Mouse (Mus musculus) cerebellum, postnatal 25 days (tissue): ENCODE data around the gene Yipf2.
"Not testable (repeated sequence)": the region's sequence is repeated elsewhere in the genome, so short reads cannot be mapped to it uniquely, and the experiment has no call there.

Source experiments
- DNase-seq, 2 experiments: peaks; one replicate each; pipeline ENCODE4 v3.0.0; 2021; ENCODE audit warnings: mixed read lengths in 2 of 2

Gene Yipf2

DNA sequence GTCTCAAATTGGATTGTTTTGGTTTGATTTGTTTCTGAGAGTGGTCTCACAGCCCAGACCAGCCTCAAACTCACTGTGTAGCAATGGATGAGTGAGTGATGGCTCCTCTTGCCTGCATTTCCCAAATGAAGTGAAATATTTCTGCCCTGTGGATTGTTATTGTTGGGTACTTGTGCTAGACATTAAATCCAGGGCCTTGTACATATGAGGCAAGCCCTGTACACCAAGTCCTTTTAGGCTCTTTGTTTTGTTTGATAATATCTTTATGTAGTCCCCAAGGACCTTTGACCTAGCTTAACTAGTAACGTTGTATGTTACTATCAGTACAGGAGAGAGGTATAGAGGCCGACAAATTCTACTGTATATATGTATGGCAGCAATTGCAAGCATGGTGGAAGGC lies 2.2 kb upstream of the Yipf2 start:
- DNase-seq, result no peak

GRCm38 (mm10) chr9:21594350-21594749 lies 1.7 kb upstream of the Yipf2 start:
- not testable (repeated sequence) for DNase-seq

GRCm38 (mm10) chr9:21593122-21593721 lies 594 bp upstream of the Yipf2 start:
- DNase-seq, result peak in 1 of 2 experiments; percentile 68

DNA sequence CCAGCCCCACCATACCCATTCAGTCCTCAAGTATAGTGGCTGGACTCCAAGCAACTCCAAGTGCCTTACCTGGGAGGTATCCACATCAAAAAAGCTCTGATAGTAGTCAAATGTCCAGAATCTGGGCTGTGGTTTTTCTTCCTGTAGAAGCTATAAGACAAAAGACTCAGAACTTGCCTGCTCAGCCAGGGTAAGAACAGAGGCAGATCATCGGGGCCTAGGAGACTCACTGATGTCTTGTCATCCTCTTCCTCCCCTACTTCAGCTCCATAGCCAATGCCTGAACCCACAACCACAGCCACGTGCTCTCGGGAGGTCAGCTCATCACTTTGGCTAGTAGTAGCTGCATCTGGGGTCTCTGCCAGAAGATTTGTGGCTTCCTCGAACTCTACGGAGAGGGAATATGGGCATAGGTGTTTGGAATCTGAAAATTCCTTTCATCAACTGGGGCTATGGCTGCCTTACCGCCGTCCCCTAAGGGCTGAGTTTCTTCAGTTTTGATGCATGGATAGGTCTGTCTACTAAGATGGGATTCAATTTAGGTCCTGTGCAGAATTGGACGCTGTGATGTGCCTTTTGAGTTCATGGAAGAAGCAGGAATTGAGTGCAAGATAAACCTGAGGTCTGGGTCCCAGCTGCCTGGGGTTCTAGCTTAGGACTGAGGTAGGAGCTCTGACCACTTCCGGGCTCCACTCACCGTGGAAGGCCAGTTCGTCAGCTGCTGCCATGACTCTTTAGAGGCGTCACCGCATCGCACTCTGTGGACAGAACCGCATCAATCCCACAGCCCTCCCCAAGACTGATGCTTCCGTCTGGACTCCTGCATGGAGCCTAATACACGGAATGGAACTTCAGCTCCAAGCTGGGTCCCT lies 561 bp downstream of the Yipf2 start:
- DNase-seq, result peak in 1 of 2 experiments; percentile 44

DNA sequence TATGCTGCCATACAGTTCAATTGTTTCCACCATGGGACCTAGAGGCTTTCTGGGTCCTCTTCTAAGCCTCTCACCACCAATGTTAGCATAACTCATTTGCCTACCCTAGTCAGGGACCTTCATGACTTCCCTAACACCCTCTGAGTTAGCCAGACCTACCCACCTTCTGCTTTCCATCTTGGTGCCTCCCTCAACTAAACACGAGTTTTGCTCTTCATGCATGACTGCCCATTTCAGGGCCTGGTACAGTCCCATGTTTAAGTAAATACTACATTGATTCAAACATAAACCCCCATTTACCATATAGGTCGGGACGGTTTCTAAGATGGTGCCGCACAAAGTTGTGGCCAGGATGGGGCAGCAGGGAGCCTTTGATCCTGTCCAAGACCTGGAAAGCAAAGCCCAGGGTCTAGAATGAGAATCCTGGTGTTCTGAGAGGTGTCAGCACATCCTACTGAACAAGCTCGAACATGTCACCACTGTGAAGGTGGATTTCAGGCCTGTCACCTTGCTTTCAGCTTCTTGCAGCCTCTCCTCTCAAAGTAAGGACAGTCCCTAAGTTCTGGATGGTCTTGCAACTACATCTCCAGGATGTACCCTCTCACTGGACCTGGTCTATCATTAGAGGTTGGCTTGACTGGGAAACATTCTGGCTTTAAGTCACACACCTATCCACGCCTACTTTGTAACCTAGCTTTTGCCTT lies 1.3 kb downstream of the Yipf2 start:
- DNase-seq, result no peak

DNA sequence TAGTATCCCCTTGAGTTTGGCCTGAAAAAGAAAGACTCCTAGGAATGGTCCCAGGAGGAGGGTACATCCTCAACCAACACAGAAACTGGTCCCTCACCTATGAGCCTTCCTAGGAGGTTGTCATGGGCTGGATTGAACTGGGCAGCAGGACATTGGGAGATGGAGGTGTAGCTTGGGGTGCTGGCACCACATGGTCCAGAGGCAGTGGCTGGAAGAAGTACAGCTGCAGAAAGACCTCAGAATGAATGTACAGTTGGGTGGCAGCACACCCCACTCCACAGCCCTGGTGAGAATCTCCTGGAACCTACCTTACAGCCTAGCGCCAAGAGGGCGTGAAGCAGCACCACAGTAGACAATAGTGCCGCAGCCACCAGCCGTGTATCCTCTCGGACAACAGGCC lies 3.1 kb downstream of the Yipf2 start:
- DNase-seq, result no peak

DNA sequence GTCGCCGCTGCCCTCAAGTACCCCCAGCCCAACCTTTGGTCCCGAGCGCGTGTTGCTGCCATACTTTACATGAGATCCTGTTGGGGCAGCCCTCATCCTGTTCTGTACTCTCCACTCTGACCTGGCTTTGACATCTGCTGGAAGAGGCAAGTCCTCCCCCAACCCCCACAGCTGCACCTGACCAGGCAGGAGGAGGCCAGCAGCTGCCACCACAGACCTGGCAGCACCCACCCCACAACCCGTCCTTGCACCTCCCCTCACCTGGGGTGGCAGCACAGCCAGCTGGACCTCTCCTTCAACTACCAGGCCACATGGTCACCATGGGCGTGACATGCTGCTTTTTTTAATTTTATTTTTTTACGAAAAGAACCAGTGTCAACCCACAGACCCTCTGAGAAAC lies 4.3 kb downstream of the Yipf2 start:
- DNase-seq, result peak in 1 of 2 experiments; percentile 21

- peak in 1 of 2 experiments; percentile 32 for DNase-seq
Observed at GRCm38 (mm10) chr9:21587678-21588349, 4.8 kb downstream of the Yipf2 start.

DNA sequence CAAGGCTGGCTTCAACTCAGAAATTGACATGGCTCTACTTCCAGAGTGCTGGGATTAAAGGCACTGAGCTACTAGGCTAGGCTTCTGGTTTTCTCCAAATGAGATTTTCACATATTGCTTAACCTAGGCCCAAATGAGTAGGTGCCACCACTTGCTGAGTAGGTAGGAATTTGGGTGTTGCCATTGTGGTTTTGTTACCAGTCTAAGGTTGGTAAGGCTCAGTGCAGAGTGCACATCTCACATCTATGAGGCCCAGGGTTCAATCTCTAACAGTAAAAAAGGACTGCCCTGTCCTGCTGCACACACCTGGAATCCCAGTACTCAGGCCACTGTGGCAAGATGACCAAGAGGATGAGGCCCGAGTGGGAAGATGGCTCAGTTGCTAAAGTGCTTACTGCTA lies 7.2 kb downstream of the Yipf2 start:
- no peak for DNase-seq

GRCm38 (mm10) chr9:21578226-21578625 lies 14.4 kb downstream of the Yipf2 start:
- DNase-seq, result no peak

- no peak for DNase-seq
Observed at GRCm38 (mm10) chr9:21576286-21576685, 16.3 kb downstream of the Yipf2 start.

DNA sequence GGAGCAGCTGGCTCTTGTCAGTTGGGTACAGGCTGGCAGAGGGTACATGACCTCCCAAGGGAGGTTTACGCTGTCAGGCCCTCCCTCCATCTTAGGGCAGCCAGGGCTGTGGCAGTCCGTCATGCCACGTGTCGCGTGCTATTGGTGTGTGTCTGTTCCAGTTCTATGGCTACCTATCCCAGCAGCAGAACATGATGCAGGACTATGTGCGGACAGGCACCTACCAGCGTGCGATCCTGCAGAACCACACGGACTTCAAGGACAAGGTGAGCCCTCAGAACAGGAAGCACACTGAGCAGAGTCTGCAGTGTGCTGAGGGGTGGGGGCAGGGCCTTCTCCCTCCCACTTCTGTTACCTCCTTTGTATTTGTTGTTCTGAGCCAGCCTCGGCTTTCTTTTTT lies 17.4 kb downstream of the Yipf2 start:
- no peak for DNase-seq

DNA sequence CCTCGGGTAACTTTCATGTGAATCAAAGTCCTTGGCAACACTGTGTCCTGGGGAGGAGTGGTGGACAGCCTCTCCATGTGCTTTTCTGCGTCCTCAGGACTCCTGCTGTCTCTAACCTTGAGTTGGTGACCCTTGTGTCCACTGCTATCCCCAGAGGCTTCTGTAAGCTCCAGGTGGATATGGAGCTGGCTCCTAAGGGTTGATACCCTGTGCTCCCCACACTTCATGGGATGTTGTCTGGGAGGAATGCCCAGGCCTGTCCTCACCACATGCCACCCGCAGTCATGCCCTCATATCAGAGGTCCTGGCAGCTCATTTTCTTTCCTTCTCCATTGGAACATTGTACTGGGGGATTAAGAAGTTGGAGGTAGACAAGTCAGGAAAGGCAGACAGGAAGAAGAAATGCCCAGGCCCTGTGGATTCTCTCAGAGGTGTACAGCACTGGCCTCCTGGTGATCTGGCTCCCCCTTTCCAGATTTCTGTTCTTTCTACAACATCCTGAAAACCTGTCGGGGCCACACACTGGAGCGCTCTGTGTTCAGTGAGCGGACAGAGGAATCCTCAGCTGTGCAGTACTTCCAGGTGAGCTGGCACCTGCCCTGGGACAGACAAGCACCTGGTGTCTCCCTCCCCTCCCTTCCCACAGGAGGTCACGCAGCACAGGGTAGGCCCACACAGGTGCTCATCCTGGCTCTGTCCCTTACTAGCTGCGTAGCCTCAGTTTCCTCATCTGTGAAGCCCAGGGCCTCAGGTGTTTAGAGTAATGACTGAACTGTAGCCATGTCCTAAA lies 18.4 kb downstream of the Yipf2 start:
- DNase-seq, result no peak

GRCm38 (mm10) chr9:21568657-21569255 lies 23.9 kb downstream of the Yipf2 start:
- no peak for DNase-seq

- no peak for DNase-seq
Observed at GRCm38 (mm10) chr9:21567051-21567450, 25.6 kb downstream of the Yipf2 start.

DNA sequence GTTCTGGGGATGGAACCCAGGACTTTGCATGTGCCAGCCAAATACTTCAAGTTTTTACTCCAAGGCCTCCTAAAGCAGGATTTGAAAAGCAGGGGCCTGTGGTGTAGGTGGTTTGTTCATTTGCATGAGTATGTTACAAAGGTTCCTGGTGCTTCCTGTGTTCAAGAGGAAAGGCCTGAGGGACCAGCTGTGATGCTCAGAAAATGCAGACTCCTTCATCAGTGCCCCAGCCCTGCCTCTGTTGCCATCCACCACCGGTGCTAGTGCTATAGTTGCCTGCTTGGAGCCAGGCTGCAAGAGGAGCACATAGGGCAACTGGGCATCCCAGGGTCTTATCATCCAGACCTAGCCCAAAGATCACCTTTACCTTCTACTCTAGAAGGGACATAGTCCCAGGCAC lies 26.1 kb downstream of the Yipf2 start:
- no peak for DNase-seq

DNA sequence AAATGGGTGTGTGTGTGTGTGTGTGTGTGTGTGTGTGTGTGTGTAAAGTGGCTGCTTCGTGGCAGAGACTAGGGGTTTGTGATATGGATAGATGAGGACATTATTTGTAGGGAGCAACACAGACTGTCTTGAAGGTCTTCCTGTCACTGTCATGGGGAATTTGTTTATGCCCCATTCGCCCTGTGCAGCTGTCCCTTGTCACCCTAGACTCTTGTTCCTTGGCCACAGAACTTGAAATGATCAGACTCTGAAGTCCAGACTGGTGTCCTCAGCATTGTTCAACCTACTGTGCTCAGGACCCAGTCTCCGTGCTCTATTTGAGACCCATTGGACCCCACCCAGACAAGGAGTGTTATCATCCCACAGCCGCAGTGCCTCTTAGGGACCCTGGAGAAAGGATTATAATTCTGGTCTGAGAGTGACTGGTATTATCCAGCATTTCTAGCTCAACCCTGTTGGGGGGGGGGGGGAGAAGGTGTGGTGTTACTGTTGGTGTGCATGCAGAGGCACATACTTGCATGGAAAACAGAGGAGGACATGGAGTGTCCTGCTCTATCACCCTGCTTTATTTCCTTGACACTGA lies 27.5 kb downstream of the Yipf2 start:
- no peak for DNase-seq

DNA sequence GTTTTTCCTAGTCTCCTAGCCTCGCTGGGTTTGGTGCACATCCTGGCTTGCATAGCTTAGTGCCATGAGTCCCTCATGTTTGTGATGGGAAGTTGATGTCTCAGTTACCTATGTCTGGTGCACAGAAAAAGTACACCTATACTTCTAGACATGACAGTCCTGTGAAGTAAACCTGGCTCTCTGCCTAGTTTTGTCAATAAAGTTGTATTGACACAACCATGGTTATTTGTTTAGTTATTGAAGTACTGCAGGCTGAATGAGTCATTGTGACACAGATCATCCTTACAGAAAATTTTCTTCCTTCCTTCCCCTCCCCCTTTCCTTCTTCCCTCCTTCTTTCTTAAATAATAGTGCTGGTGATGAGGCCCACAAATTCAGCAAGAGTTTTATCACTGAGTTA lies 28.2 kb downstream of the Yipf2 start:
- no peak for DNase-seq

DNA sequence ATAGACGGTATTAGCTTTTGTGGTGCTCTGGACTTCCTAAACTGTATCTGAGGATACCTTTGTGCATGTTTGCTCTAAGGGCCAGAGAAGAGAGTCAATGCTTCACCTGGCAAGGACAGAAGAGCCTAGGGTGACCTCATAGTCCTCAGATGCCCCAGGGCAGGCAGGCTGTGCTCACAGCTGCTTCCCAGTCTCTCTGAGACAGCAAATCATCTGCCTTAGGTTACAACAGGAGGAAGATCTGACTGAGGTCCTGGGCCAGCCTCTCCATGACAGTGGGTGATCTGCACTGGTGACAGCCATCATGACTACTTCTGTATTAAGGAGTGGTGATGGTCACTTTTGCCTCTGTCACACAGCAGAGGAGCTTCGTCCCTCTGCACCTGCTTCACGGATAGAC lies 33.5 kb downstream of the Yipf2 start:
- DNase-seq, result no peak

- no peak for DNase-seq
Observed at GRCm38 (mm10) chr9:21558366-21558765, 34.3 kb downstream of the Yipf2 start.

DNA sequence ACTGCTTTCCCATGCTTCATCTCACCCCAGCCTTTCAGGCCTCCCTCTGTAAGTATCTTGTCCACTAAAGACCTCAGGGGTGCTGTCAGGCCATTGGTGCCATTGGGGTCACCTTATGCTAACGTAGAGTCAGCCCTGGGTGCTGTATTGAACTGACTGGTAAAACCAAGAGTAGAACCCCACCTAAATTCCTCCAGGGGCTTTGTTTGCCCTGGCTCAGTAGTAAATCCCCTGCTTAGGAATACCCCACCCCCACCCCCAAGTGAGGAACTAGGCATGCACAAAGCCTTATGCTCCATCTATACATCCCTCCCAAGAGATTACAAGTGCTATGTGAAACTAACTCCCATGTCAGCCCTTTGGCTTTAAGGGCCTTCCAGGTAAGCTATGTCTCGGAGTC lies 35.1 kb downstream of the Yipf2 start:
- DNase-seq, result no peak

DNA sequence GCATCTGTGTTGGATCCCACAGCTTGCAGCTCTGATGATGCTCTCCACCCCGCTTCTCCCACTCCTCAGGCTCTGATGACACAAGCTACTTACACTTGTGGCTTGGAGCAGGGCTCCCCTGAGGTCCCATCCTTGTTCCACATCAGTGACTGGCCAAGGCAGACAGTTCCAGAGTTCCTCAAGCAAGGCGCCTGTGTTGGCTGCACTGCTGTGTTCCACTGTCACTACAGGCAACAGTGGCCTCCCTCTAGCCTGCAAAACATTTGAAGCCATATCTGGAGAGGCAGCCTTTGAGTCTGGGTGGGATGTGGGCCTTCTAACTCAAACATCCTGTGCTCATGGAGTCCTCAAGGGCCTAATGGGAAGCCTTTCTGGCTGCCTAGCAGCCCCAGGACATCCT lies 35.6 kb downstream of the Yipf2 start:
- DNase-seq, result no peak
